In the genomic region with DNA sequence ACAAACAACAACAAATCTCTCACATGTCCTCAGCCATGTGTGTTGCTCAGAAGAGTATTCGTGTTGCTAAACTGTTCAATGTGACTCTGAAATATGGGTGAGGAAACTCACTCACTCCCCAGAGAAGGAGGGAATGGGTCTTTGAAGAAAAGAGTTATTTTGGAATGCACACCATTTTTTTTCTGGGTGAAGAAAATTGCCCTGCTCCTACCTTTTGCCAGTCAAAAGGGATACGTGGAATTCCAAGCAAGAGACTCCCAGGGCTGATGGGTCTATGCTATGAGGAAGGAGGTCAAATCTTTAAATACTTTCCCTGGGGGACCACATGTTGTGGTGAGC, we compare ENCODE assay signal across 12 mouse cellular contexts.
DNase-seq lines count a peak whose midpoint lies in the region; ATAC-seq and TF ChIP-seq lines count a peak whose summit lies in the region.
"Had no signal": no experiment of that assay in that cellular context is flagged by ENCODE, and none has a peak within 500 bp of the region (broad histone marks: within the 10 kb centered on the region; RNA-seq: fewer than 3 reads in every experiment).

No protein-coding gene starts in this region.

- H3K9ac ChIP-seq in lung, embryonic 14.5 days = no peak overlapping the region
- no peak overlapping the region for H3K9ac ChIP-seq in embryonic facial prominence, embryonic 14.5 days (ENCODE audit: low read depth, low read length)
- no peak overlapping the region for H3K9ac ChIP-seq in limb, embryonic 13.5 days
- H3K9ac ChIP-seq: forebrain, embryonic 15.5 days had no signal

- H3K4me1 ChIP-seq in lung, embryonic 14.5 days (ENCODE audit: insufficient read depth) = peaks cover 39% of the 10 kb centered on the region
- H3K4me1 ChIP-seq in embryonic facial prominence, embryonic 14.5 days (ENCODE audit: control insufficient read depth, insufficient read depth, low read length) = peaks cover 45% of the 10 kb centered on the region
- H3K4me1 ChIP-seq in limb, embryonic 13.5 days = peaks cover 74% of the 10 kb centered on the region

- H3K27ac ChIP-seq in lung, embryonic 14.5 days (ENCODE audit: low read depth) = no peak overlapping the region
- H3K27ac ChIP-seq in embryonic facial prominence, embryonic 14.5 days (replicated peaks; ENCODE audit: low read depth, low read length) = peak overlapping the region; percentile 67
- no peak overlapping the region for H3K27ac ChIP-seq in limb, embryonic 13.5 days
- no peak overlapping the region for H3K27ac ChIP-seq in left cerebral cortex, adult 2 months
- H3K27ac ChIP-seq: forebrain, embryonic 15.5 days had no signal

- ATAC-seq in lung, embryonic 14.5 days (ENCODE audit: insufficient read depth) = no peak
- ATAC-seq in embryonic facial prominence, embryonic 14.5 days (ENCODE audit: low read depth) = no peak
- ATAC-seq in limb, embryonic 13.5 days (ENCODE audit: low FRiP score, low read depth) = no peak
- ATAC-seq: forebrain, embryonic 15.5 days had no signal

- intact Hi-C loops in left cerebral cortex, adult 2 months (cut with DNase I) = loop anchor here (5.0 kb wide), 1 partner anchor 1821 kb away; no protein-coding TSS in a partner anchor

- TF ChIP-seq CTCF in lung, embryonic 14.5 days (IDR thresholded peaks at IDR 0.05; ENCODE audit: low read depth) = no peak
- no peak for TF ChIP-seq CTCF in left cerebral cortex, adult 2 months (IDR thresholded peaks at IDR 0.05)

- H3K9me3 ChIP-seq in lung, embryonic 14.5 days (ENCODE audit: low read depth, low read length) = no peaks in the 10 kb centered on the region
- no peaks in the 10 kb centered on the region for H3K9me3 ChIP-seq in embryonic facial prominence, embryonic 14.5 days (ENCODE audit: control insufficient read depth, low read length)
- H3K9me3 ChIP-seq in limb, embryonic 13.5 days = no peaks in the 10 kb centered on the region
- H3K9me3 ChIP-seq: forebrain, embryonic 15.5 days had no signal

- whole genome bisulfite sequencing in lung, embryonic 14.5 days = 29% methylated on average over 2 of the region's 2 CpGs
- 14% methylated on average over 2 of the region's 2 CpGs for WGBS in embryonic facial prominence, embryonic 14.5 days
- WGBS in limb, embryonic 13.5 days = 6% methylated on average over 2 of the region's 2 CpGs

- H3K36me3 ChIP-seq in lung, embryonic 14.5 days (ENCODE audit: insufficient read depth) = no peaks in the 10 kb centered on the region
- H3K36me3 ChIP-seq in embryonic facial prominence, embryonic 14.5 days (ENCODE audit: control insufficient read depth, insufficient read depth, low read length) = no peaks in the 10 kb centered on the region
- H3K36me3 ChIP-seq in limb, embryonic 13.5 days = no peaks in the 10 kb centered on the region
- H3K36me3 ChIP-seq: forebrain, embryonic 15.5 days had no signal

- no peak overlapping the region for H3K4me2 ChIP-seq in lung, embryonic 14.5 days
- peak overlapping the region; percentile 32 for H3K4me2 ChIP-seq in embryonic facial prominence, embryonic 14.5 days (ENCODE audit: low read depth, low read length)
- peak overlapping the region; percentile 44 for H3K4me2 ChIP-seq in limb, embryonic 13.5 days (replicated peaks)
- H3K4me2 ChIP-seq: forebrain, embryonic 15.5 days had no signal

- DNase-seq in embryo, embryonic 9.5 days (ENCODE audit: extremely low spot score) = peak; percentile 75
- no peak for DNase-seq in embryo, embryonic 10.5 days (ENCODE audit: low spot score)
- DNase-seq in lung, embryonic 14.5 days = peak; percentile 14
- DNase-seq in lung, adult 18-20 months = no peak
- no peak for DNase-seq in embryonic facial prominence, embryonic 14.5 days (ENCODE audit: low spot score)
- no peak for DNase-seq in left cerebral cortex, adult 2 months (ENCODE audit: extremely low spot score in 1 of 2, low spot score in 2 of 2)
- no peak for DNase-seq in layer of hippocampus, adult 9-11 months
- DNase-seq: adrenal gland, postnatal 36 days; cerebellum, adult 11 months; thymus, adult 2 months had no signal

- no peak overlapping the region for H3K4me3 ChIP-seq in lung, embryonic 14.5 days (ENCODE audit: low read depth, low read length)
- H3K4me3 ChIP-seq in embryonic facial prominence, embryonic 14.5 days (ENCODE audit: low read depth, low read length) = no peak overlapping the region
- no peak overlapping the region for H3K4me3 ChIP-seq in limb, embryonic 13.5 days
- no peak overlapping the region for H3K4me3 ChIP-seq in left cerebral cortex, adult 2 months
- H3K4me3 ChIP-seq: forebrain, embryonic 15.5 days had no signal

- H3K27me3 ChIP-seq in lung, embryonic 14.5 days (ENCODE audit: insufficient read depth, low read length) = no peaks in the 10 kb centered on the region
- no peaks in the 10 kb centered on the region; the same call in 1 of the 2 replicates for H3K27me3 ChIP-seq in embryonic facial prominence, embryonic 14.5 days (replicated peaks; ENCODE audit: control insufficient read depth, insufficient read depth, low read length)
- H3K27me3 ChIP-seq in limb, embryonic 13.5 days = peaks cover 22% of the 10 kb centered on the region
- H3K27me3 ChIP-seq: forebrain, embryonic 15.5 days had no signal

Comparison
In these comparisons a context has a peak if more than half of its experiments do, and no peak if none do; other contexts are left out.
1. DNase-seq: peak in embryo, embryonic 9.5 days (single experiment) and lung, embryonic 14.5 days (single experiment); none in embryo, embryonic 10.5 days (single experiment), lung, adult 18-20 months (0 of 2), embryonic facial prominence, embryonic 14.5 days (single experiment), left cerebral cortex, adult 2 months (0 of 2) and layer of hippocampus, adult 9-11 months (single experiment).